Mouse (Mus musculus): ENCODE measurements around the gene Topors. TPM values are rescaled to one million over a fixed set of nuclear protein-coding genes. Genes with fewer than 3 reads are reported as not detected.
"Not testable (repeated sequence)": the region's sequence is repeated elsewhere in the genome, so short reads cannot be mapped to it uniquely, and the experiment has no call there.

The Topors gene
- total RNA-seq (2021): 10 to 100 TPM; 20.4 to 21.4 TPM
- long read RNA-seq, experiment 1, transcript Topors-201 (3 exons, 3,856 nt): major isoform, 22 of 26 reads
- long read RNA-seq, experiment 1, partial matches to known transcripts: 1 of 26 reads
- long read RNA-seq, experiment 1, other reads (novel, unspliced or antisense): 3 of 26 reads
- long read RNA-seq, experiment 2, transcript Topors-201 (3 exons, 3,856 nt): major isoform, 29 of 29 reads
- long read RNA-seq, experiment 2, partial matches to known transcripts: 0 of 29 reads
- long read RNA-seq, experiment 2, other reads (novel, unspliced or antisense): 0 of 29 reads

- DNase-seq (ENCODE audit: low spot score in 2 of 2): peak; percentile 83 to 95
Measured at GRCm38 (mm10) chr4:40269430-40270032, at the start of gene Topors, which contains the start of gene Smim27. Gene Topors (minus strand): TSS chr4:40269850. Gene Smim27 (plus strand): TSS chr4:40269579.

DNA sequence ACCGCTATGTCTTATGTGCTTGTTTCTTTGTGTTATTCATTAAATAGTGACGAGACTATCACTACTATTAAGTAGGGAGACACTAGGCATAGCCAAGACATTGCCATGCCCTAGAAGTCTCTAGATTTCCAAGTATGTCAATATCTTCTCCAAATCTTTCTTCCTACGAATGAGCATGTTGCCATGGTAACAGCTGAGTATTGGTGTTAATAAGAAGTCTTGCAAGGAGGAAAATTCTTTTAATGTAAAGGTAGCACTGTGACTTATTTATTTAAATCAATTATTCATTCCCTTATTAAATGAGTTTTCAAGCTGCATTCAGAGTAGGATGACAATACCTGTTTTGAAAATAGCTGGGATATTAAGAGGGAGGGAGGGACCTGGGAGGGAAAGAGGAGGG, 47.8 kb upstream of the Topors start:
- DNase-seq (ENCODE audit: low spot score in 2 of 2): no peak

GRCm38 (mm10) chr4:40313026-40313425, 43.4 kb upstream of the Topors start:
- no peak for DNase-seq (ENCODE audit: low spot score in 2 of 2)

- DNase-seq (ENCODE audit: low spot score in 2 of 2): no peak
Measured at GRCm38 (mm10) chr4:40312213-40312612, 42.6 kb upstream of the Topors start.

DNA sequence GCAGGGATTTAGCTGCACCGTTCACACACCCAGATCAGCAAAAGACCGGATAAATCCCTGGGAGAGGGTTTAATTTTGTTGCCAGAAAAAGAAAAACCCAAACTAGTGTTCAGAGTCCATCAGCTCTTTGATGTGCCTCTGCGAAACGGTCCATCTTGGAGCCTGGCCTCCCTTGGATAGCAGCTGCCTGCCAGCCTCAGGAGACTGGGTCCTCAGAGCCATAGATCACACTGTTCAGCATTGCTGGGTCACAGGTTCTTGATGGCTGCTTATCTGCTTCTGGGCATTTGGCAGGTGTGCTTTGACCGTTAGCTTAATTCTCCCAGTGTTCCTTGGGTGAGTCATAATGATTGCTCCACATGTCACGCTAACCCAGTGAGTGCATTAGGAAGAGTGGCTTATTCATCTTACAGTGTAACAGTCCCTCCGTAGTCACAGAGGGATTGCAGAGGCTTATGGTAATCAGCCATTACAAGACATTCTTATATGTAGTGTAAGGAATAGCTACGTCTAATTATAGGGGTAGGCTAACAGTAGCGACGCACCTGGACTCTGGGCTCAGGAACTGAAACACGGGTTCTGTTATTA, 41.2 kb upstream of the Topors start:
- no peak for DNase-seq (ENCODE audit: low spot score in 2 of 2)

- no peak for DNase-seq (ENCODE audit: low spot score in 2 of 2)
Measured at GRCm38 (mm10) chr4:40309682-40310081, 40.0 kb upstream of the Topors start.

DNA sequence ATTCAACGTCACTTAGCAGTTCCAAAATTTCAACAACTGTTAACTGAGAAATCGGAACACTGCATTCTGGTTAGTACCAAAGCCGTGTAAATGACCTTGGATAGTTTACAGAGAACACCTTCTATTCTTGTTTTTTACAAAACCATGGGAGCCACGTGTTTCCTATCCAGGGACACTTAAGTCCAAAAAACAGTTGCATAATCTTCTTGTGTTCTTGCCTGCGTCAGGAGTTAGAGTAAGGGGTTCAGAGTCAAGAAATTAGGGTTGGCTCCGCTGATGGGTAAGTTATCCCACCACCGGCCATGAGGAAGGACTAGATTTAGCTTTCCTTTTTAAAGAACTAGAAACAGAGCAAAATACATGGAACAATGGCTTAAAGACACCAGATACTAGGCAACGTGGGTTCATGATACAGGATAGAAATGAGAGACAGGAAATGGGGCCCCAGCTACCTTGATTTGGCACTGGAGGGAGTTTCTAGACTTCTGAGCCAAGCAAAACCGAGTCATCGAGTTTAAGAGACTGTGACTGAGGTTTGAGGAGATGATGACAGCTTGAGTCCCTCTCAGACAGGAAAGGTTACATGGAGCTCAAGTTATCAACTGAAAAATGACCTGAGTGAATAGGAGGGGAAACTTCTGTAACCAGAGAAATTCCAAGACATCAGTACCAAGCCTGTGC, 32.9 kb upstream of the Topors start:
- no peak for DNase-seq (ENCODE audit: low spot score in 2 of 2)

DNA sequence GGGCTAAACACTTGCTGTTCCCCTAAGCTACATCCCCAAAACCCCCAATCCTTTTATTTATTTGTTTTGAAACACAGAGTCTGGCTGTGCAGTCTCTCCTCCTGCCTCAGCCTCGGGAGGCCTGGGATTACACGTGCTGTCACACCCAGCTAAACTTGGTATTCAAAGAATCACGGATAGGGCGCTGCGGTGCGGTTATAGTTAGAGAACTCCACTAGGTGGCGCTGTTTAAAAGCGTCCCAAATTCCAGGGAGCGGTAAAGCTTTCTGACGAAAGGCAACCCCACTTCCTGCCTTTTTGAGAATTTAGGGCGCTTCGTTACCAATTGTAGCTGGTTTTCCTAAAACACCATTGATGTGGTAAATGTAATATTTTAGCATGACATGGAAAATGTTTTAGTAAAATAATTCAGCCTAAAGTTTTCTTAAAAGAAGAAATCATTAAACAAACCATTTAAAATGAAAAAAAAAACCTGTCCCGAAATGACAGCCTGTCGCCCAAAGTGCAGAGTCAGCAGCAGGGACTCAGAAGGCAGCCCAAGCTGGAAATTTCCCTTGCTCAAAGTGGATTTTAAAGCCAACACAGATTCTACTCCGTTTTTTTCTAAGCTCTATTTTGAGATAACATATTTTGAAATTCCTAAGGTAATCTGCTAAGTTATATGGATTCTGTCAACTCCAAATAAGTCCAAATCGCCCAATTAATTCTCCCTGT, 31.6 kb upstream of the Topors start:
- peak; percentile 46 to 52 for DNase-seq (ENCODE audit: low spot score in 2 of 2)

GRCm38 (mm10) chr4:40299169-40299568, 29.5 kb upstream of the Topors start:
- DNase-seq (ENCODE audit: low spot score in 2 of 2): no peak

GRCm38 (mm10) chr4:40291511-40291910, 21.9 kb upstream of the Topors start:
- not testable (repeated sequence) for DNase-seq (ENCODE audit: low spot score in 2 of 2)

GRCm38 (mm10) chr4:40289046-40289445, 19.4 kb upstream of the Topors start:
- DNase-seq (ENCODE audit: low spot score in 2 of 2): no peak

DNA sequence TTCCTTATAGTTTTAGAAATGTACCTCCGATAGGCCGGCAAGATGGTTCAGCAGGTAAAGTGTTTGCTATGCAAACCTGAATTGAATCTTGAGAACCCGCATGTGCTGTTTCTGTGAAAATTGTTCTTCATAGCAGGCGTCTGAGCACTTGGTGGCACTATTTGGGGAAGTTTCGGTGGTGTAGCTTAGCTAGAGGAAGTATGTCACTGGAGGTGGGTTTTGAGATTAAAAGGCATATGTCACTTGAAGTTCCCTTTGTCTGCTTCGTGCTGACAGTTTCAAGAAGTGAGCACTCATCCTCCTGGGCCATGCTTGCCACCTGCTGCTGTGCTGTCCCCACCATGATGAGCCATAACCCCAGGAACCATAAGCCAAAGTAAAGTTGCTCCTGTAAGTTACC, 17.8 kb upstream of the Topors start:
- no peak for DNase-seq (ENCODE audit: low spot score in 2 of 2)

GRCm38 (mm10) chr4:40285582-40285981, 15.9 kb upstream of the Topors start:
- peak in 1 of 2 experiments; percentile 56 for DNase-seq (ENCODE audit: low spot score in 2 of 2)

DNA sequence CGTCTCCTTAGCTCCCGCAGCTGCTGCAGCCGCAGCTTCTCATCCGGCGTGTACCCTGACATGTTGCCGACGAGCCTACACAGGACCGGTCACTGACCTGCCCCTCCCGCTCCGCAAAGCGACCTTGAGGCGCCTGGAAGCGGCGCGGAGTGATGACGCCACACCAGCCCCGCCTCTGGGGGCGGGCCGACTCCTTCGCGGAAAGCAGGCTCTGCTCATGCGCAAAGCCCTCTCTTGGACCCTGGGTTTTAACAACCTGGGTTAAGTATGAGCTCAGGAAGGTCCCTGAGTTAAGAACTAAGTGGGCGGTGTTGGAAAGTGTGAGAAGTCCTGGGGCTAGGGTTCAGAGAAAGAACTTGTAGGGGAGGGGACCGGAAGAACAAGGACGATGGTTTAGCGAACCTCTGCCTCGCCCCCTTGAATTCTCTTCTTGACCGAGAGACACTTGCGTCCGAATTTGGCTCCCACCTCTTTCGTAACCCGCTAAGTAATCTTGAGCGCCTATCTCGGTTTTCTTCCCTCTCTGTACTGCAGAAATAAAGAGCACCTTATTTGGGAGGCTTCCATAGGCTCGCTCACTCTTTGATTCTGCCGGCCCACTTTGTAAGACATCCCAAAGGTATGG, 9.7 kb upstream of the Topors start, which contains the start of gene Ndufb6:
Gene Ndufb6, minus strand, starts transcription at position 146 of the 625 bp plus-strand sequence.
- DNase-seq (ENCODE audit: low spot score in 2 of 2): peak; percentile 96 to 97

DNA sequence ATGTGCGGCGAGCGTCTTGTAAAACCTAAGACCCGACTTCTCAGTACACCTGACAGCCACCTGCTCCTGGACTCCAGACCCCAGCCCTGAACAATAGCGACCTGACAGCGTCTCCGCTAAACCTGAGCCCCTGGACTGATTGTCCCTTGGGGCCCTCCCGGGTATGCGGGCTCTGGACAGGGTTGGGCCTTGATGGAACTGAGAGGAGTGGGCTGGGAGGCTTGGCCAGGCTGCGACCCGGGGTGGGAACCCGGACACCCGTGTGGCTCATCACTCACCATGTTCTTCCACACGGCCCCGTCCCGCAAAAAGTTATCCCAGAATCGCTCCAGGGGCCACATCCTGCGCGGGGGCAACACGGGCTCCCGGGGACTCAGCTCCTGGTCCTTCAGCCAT, 9.2 kb upstream of the Topors start:
- no peak for DNase-seq (ENCODE audit: low spot score in 2 of 2)

DNA sequence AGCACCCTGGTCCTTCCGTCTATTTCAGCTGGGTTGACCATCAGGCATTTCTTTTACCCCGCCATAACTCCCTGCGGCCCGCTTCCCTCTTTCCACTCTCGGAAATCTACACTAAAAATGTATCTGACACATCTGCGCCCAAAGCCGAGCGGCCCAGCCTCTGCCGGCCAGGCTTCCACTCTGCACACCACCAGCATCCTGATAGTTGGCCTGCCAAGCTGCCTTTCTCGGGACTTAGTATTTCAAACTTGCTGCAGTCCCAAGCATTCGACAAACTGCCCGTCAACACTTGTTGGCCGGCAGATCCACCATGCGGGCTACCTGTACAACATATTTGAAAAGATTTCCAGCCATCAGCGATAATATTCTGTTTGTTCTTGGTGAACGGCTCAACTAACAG, 815 bp downstream of the Topors start:
- no peak for DNase-seq (ENCODE audit: low spot score in 2 of 2)

GRCm38 (mm10) chr4:40268204-40268813, 1.3 kb downstream of the Topors start:
- peak; percentile 86 to 93 for DNase-seq (ENCODE audit: low spot score in 2 of 2)

GRCm38 (mm10) chr4:40267681-40268080, 2.0 kb downstream of the Topors start:
- no peak for DNase-seq (ENCODE audit: low spot score in 2 of 2)

- DNase-seq (ENCODE audit: low spot score in 2 of 2): no peak
Measured at GRCm38 (mm10) chr4:40264321-40264720, 5.3 kb downstream of the Topors start.

Measured in gastrocnemius, postnatal 4 days (tissue).